Mouse (Mus musculus) E14TG2a.4 (cell line): ENCODE measurements around the gene Abr.

Experiments used
- CTCF ChIP-seq: conservative IDR thresholded peaks from 2 replicates; pipeline ENCODE4 v1.5.1; 2014; ENCODE audit warnings: low read length
- NANOG ChIP-seq: IDR thresholded peaks from 2 replicates; pipeline ENCODE4 v1.6.1; 2014; ENCODE audit warnings: borderline replicate concordance, low read length, mixed read lengths
- POU5F1 ChIP-seq: IDR thresholded peaks from 2 replicates; pipeline ENCODE4 v1.6.1; 2014; ENCODE audit warnings: low read length, borderline replicate concordance

DNA sequence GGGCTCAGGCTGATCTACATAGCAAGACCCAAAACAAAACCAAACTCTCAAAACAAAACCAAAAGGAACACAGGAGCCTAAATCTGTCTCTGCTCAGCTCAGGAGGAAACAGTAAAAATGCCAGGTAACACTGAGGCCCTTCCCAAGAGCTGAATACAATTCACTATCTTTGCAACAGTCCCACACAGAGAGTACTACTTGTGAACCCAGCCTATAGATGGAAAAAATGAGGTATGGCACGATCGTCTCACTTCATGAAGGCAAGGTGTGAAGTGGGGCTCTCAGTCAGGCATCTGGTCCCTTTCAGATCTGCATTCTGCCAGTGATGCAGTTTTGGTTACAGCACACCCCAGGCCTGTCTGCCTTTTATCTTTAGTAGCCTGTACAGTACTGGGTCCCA is 138.1 kb downstream of the Abr start:
- TF ChIP-seq CTCF (no peak), NANOG (no peak), POU5F1 (no peak)
